ENCODE assay signal across 8 mouse cellular contexts in genomic region chr14:25345995-25346394, GRCm38 (mm10).
DNase-seq lines count a peak whose midpoint lies in the region; ATAC-seq and TF ChIP-seq lines count a peak whose summit lies in the region.

No protein-coding gene starts in this region.

- H3K4me2 ChIP-seq in lung, embryonic 14.5 days = no peak overlapping the region
- no peak overlapping the region for H3K4me2 ChIP-seq in hindbrain, embryonic 16.5 days (ENCODE audit: low read length)
- H3K4me2 ChIP-seq in forebrain, embryonic 11.5 days (ENCODE audit: low read depth, low read length, severe bottlenecking) = no peak overlapping the region
- no peak overlapping the region for H3K4me2 ChIP-seq in intestine, postnatal 0 days (replicated peaks; ENCODE audit: low read depth)

- TF ChIP-seq CTCF in MEL (IDR thresholded peaks at IDR 0.05 in 2 of 3, conservative IDR thresholded peaks at IDR 0.05 in 1 of 3; ENCODE audit: control insufficient read depth in 1 of 3, insufficient read depth in 1 of 3, low read depth in 2 of 3, low read length in 3 of 3, poor library complexity in 1 of 3, severe bottlenecking in 1 of 3) = no peak
- no peak for TF ChIP-seq CTCF in lung, embryonic 14.5 days (IDR thresholded peaks at IDR 0.05; ENCODE audit: low read depth)
- no peak for TF ChIP-seq CTCF in intestine, postnatal 0 days (IDR thresholded peaks at IDR 0.05; ENCODE audit: low read depth)

- H3K9me3 ChIP-seq in MEL (replicated peaks; ENCODE audit: insufficient read depth, low read length) = no peaks in the 10 kb centered on the region
- H3K9me3 ChIP-seq in lung, embryonic 14.5 days (ENCODE audit: low read depth, low read length) = no peaks in the 10 kb centered on the region
- H3K9me3 ChIP-seq in hindbrain, embryonic 16.5 days (ENCODE audit: control insufficient read depth, low read length) = no peaks in the 10 kb centered on the region
- H3K9me3 ChIP-seq in forebrain, embryonic 11.5 days (ENCODE audit: control insufficient read depth, low read length) = no peaks in the 10 kb centered on the region
- no peaks in the 10 kb centered on the region for H3K9me3 ChIP-seq in intestine, postnatal 0 days (ENCODE audit: control insufficient read depth)

- no peak overlapping the region for H3K27ac ChIP-seq in MEL (ENCODE audit: control insufficient read depth, low read depth, low read length)
- no peak overlapping the region for H3K27ac ChIP-seq in lung, embryonic 14.5 days (ENCODE audit: low read depth)
- H3K27ac ChIP-seq in hindbrain, embryonic 16.5 days (ENCODE audit: low read depth, low read length) = no peak overlapping the region
- no peak overlapping the region for H3K27ac ChIP-seq in forebrain, embryonic 11.5 days (ENCODE audit: low read depth, low read length)
- no peak overlapping the region for H3K27ac ChIP-seq in intestine, postnatal 0 days (ENCODE audit: low read depth, low read length)

- DNase-seq in embryo, embryonic 10 days (ENCODE audit: low spot score) = peak; percentile 50
- no peak for DNase-seq in embryo, embryonic 11 days
- peak; percentile 4 for DNase-seq in MEL (ENCODE audit: low read depth, low spot score)
- peak; percentile 74 for DNase-seq in cerebellum, adult 9-11 months
- DNase-seq in lung, embryonic 14.5 days = peak; percentile 61
- DNase-seq in forebrain, embryonic 11.5 days (ENCODE audit: low spot score) = no peak

- no peaks in the 10 kb centered on the region for H3K79me2 ChIP-seq in MEL (ENCODE audit: control insufficient read depth, insufficient read depth, low read length, poor library complexity)

- TF ChIP-seq POLR2A in MEL (IDR thresholded peaks at IDR 0.05; ENCODE audit: control insufficient read depth in 1 of 2, insufficient read depth in 1 of 2, low read depth in 1 of 2, low read length in 2 of 2, poor library complexity in 1 of 2) = no peak

- ATAC-seq in lung, embryonic 14.5 days (ENCODE audit: insufficient read depth) = no peak
- ATAC-seq in hindbrain, embryonic 16.5 days = no peak
- no peak for ATAC-seq in forebrain, embryonic 11.5 days (replicated peaks; ENCODE audit: low FRiP score)
- no peak for ATAC-seq in intestine, postnatal 0 days

- no peak overlapping the region for H3K4me3 ChIP-seq in MEL (ENCODE audit: control insufficient read depth in 1 of 2, insufficient read depth in 1 of 2, low read depth in 2 of 2, low read length in 2 of 2)
- H3K4me3 ChIP-seq in lung, embryonic 14.5 days (ENCODE audit: low read depth, low read length) = no peak overlapping the region
- no peak overlapping the region for H3K4me3 ChIP-seq in hindbrain, embryonic 16.5 days (ENCODE audit: low read length)
- H3K4me3 ChIP-seq in forebrain, embryonic 11.5 days (ENCODE audit: low read depth, low read length) = no peak overlapping the region
- no peak overlapping the region for H3K4me3 ChIP-seq in intestine, postnatal 0 days (ENCODE audit: low read depth, low read length)

- no peaks in the 10 kb centered on the region for H3K36me3 ChIP-seq in MEL (ENCODE audit: control insufficient read depth in 1 of 2, insufficient read depth in 2 of 2, low read length in 2 of 2)
- no peaks in the 10 kb centered on the region for H3K36me3 ChIP-seq in lung, embryonic 14.5 days (ENCODE audit: insufficient read depth)
- no peaks in the 10 kb centered on the region for H3K36me3 ChIP-seq in hindbrain, embryonic 16.5 days (ENCODE audit: control insufficient read depth, insufficient read depth, low read length)
- H3K36me3 ChIP-seq in forebrain, embryonic 11.5 days (ENCODE audit: control insufficient read depth, insufficient read depth, low read length) = no peaks in the 10 kb centered on the region
- no peaks in the 10 kb centered on the region for H3K36me3 ChIP-seq in intestine, postnatal 0 days (ENCODE audit: control insufficient read depth, insufficient read depth)

- no peak for TF ChIP-seq RAD21 in MEL (IDR thresholded peaks at IDR 0.05; ENCODE audit: low read depth, low read length)

- H3K27me3 ChIP-seq in MEL (ENCODE audit: control insufficient read depth in 1 of 2, insufficient read depth in 2 of 2, low read length in 2 of 2) = no peaks in the 10 kb centered on the region
- H3K27me3 ChIP-seq in lung, embryonic 14.5 days (ENCODE audit: insufficient read depth, low read length) = no peaks in the 10 kb centered on the region
- no peaks in the 10 kb centered on the region for H3K27me3 ChIP-seq in hindbrain, embryonic 16.5 days (replicated peaks; ENCODE audit: control insufficient read depth, insufficient read depth, low read length)
- no peaks in the 10 kb centered on the region for H3K27me3 ChIP-seq in forebrain, embryonic 11.5 days (ENCODE audit: control insufficient read depth, insufficient read depth, low read length)
- no peaks in the 10 kb centered on the region for H3K27me3 ChIP-seq in intestine, postnatal 0 days (replicated peaks; ENCODE audit: control insufficient read depth, insufficient read depth, low read length)

- no peaks in the 10 kb centered on the region for H3K4me1 ChIP-seq in MEL (ENCODE audit: control insufficient read depth in 1 of 2, insufficient read depth in 2 of 2, low read length in 2 of 2)
- peaks cover 19% of the 10 kb centered on the region for H3K4me1 ChIP-seq in lung, embryonic 14.5 days (ENCODE audit: insufficient read depth)
- H3K4me1 ChIP-seq in hindbrain, embryonic 16.5 days (ENCODE audit: control insufficient read depth, insufficient read depth, low read depth, low read length) = peaks cover 2% of the 10 kb centered on the region
- H3K4me1 ChIP-seq in forebrain, embryonic 11.5 days (replicated peaks; ENCODE audit: control insufficient read depth, insufficient read depth, low read length) = peaks cover 3% of the 10 kb centered on the region; the same call in 1 of the 2 replicates
- H3K4me1 ChIP-seq in intestine, postnatal 0 days (replicated peaks; ENCODE audit: control insufficient read depth, insufficient read depth, low read length) = peaks cover 12% of the 10 kb centered on the region

- no peak overlapping the region for H3K9ac ChIP-seq in MEL (ENCODE audit: control insufficient read depth, low read depth, low read length, poor library complexity, severe bottlenecking)
- H3K9ac ChIP-seq in lung, embryonic 14.5 days = no peak overlapping the region
- H3K9ac ChIP-seq in hindbrain, embryonic 16.5 days (ENCODE audit: low read depth, low read length) = no peak overlapping the region
- H3K9ac ChIP-seq in forebrain, embryonic 11.5 days (ENCODE audit: low read length) = no peak overlapping the region
- no peak overlapping the region for H3K9ac ChIP-seq in intestine, postnatal 0 days (ENCODE audit: low read depth, low read length)

- TF ChIP-seq EP300 in MEL (IDR thresholded peaks at IDR 0.05; ENCODE audit: low read depth in 1 of 2, low read length in 2 of 2) = no peak

- 14% methylated on average over 2 of the region's 2 CpGs for WGBS in lung, embryonic 14.5 days
- 49% methylated on average over 2 of the region's 2 CpGs for WGBS in hindbrain, embryonic 16.5 days
- 66% methylated on average over 2 of the region's 2 CpGs for WGBS in forebrain, embryonic 11.5 days
- 58% methylated on average over 2 of the region's 2 CpGs for WGBS in intestine, postnatal 0 days

TF ChIP-seq in MEL, 35 proteins besides CTCF, POLR2A, EP300 and RAD21:
- TF ChIP-seq MEF2A (IDR thresholded peaks at IDR 0.05; ENCODE audit: extremely low read depth, insufficient replicate concordance, low read depth, low read length, poor library complexity, severe bottlenecking) (no peak), TAL1 (IDR thresholded peaks at IDR 0.05; ENCODE audit: low read length) (no peak), USF1 (IDR thresholded peaks at IDR 0.05; ENCODE audit: low read depth, low read length) (no peak), MYB (IDR thresholded peaks at IDR 0.05; ENCODE audit: low read depth, low read length) (no peak), ELF1 (IDR thresholded peaks at IDR 0.05; ENCODE audit: low read depth, low read length) (no peak), NRF1 (IDR thresholded peaks at IDR 0.05; ENCODE audit: insufficient read depth, low read depth, low read length, poor library complexity, severe bottlenecking) (no peak), TCF12 (IDR thresholded peaks at IDR 0.05; ENCODE audit: low read depth, low read length) (no peak), E2F4 (IDR thresholded peaks at IDR 0.05; ENCODE audit: borderline replicate concordance, low read depth, low read length) (no peak), USF2 (IDR thresholded peaks at IDR 0.05; ENCODE audit: borderline replicate concordance in 1 of 2, insufficient read depth in 1 of 2, low read depth in 1 of 2, low read length in 2 of 2) (no peak), BHLHE40 (IDR thresholded peaks at IDR 0.05; ENCODE audit: borderline replicate concordance, low read depth, low read length) (no peak), HCFC1 (IDR thresholded peaks at IDR 0.05; ENCODE audit: low read depth, low read length) (no peak), TBP (IDR thresholded peaks at IDR 0.05; ENCODE audit: low read depth, low read length) (no peak), MAX (IDR thresholded peaks at IDR 0.05; ENCODE audit: low read length) (no peak), GABPA (IDR thresholded peaks at IDR 0.05; ENCODE audit: low read depth, low read length) (no peak), UBTF (IDR thresholded peaks at IDR 0.05; ENCODE audit: borderline replicate concordance, insufficient read depth, low read depth, low read length) (no peak), POLR2AphosphoS5 (IDR thresholded peaks at IDR 0.05; ENCODE audit: borderline replicate concordance, low read depth, low read length) (no peak), RCOR1 (IDR thresholded peaks at IDR 0.05; ENCODE audit: low read depth, low read length) (no peak), JUND (IDR thresholded peaks at IDR 0.05; ENCODE audit: low read depth, low read length) (no peak), MXI1 (IDR thresholded peaks at IDR 0.05; ENCODE audit: low read depth, low read length) (no peak)

Comparison
In these comparisons a context has a peak if more than half of its experiments do, and no peak if none do; other contexts are left out.
1. DNase-seq: peak in embryo, embryonic 10 days (single experiment), MEL (single experiment), cerebellum, adult 9-11 months (single experiment) and lung, embryonic 14.5 days (single experiment); none in embryo, embryonic 11 days (single experiment) and forebrain, embryonic 11.5 days (single experiment).